Mouse (Mus musculus): ENCODE data around the gene Cd80. TPM values are rescaled to one million over a fixed set of nuclear protein-coding genes. Genes with fewer than 3 reads are reported as not detected.
"Not testable (repeated sequence)": the region's sequence is repeated elsewhere in the genome, so short reads cannot be mapped to it uniquely, and the experiment has no call there.

The Cd80 gene
- polyA plus RNA-seq, 1 experiment: 1.8 TPM

DNA sequence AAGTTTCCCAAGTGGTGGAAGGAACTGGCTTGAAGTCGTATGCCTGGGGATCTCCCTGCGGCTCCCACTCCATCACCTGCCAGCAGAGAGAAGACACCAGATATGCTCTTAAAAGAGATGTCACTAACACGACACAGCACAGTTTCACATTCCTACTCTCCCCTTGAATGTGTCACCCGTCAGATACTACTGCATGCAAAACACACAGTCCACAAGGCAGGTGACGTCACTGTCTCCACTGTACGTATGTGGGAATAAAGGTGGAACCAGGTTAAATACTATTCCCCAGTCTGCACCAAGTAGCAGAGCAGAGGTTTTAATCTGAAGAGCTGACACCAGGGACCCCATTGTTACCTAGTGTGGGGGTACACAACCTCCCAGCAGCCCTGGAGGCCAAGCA, 15.0 kb upstream of the Cd80 start:
- Histone ChIP-seq H3K4me1 (ENCODE audit: control insufficient read depth, insufficient read depth, insufficient read length) (no peaks in the 10 kb centered on the region), H3K36me3 (ENCODE audit: control insufficient read depth, insufficient read depth, low read length) (peaks cover 7% of the 10 kb centered on the region), H3K27ac (ENCODE audit: insufficient read depth, low read length) (no peak overlapping the region), H3K27me3 (ENCODE audit: control insufficient read depth, insufficient read depth, low read length) (no peaks in the 10 kb centered on the region), H3K4me3 (ENCODE audit: extremely low read depth, insufficient read depth, insufficient read length) (no peak overlapping the region)
- WGBS: 83% methylated on average over 6 of the region's 6 CpGs
- TF ChIP-seq CTCF (IDR thresholded peaks at IDR 0.05; ENCODE audit: extremely low read depth, insufficient read depth, insufficient read length, insufficient replicate concordance): no peak
- no peak for TF ChIP-seq POLR2A (IDR thresholded peaks at IDR 0.05; ENCODE audit: low read depth, low read length)
- DNase-seq (ENCODE audit: low read depth in 1 of 2, low spot score in 2 of 2): no peak

- 72% methylated on average over 5 of the region's 5 CpGs for WGBS
- DNase-seq (ENCODE audit: low read depth in 1 of 2, low spot score in 2 of 2): no peak
- H3K36me3 ChIP-seq (ENCODE audit: control insufficient read depth, insufficient read depth, low read length): peaks cover 13% of the 10 kb centered on the region
- H3K4me3 ChIP-seq (ENCODE audit: extremely low read depth, insufficient read depth, insufficient read length): no peak overlapping the region
- no peak for TF ChIP-seq POLR2A (IDR thresholded peaks at IDR 0.05; ENCODE audit: low read depth, low read length)
- TF ChIP-seq CTCF (IDR thresholded peaks at IDR 0.05; ENCODE audit: extremely low read depth, insufficient read depth, insufficient read length, insufficient replicate concordance): no peak
- H3K27me3 ChIP-seq (ENCODE audit: control insufficient read depth, insufficient read depth, low read length): no peaks in the 10 kb centered on the region
- no peaks in the 10 kb centered on the region for H3K4me1 ChIP-seq (ENCODE audit: control insufficient read depth, insufficient read depth, insufficient read length)
- H3K27ac ChIP-seq (ENCODE audit: insufficient read depth, low read length): no peak overlapping the region
These were observed 13.8 kb upstream of the Cd80 start for GRCm38 (mm10) chr16:38441611-38442010.

- H3K4me1 ChIP-seq (ENCODE audit: control insufficient read depth, insufficient read depth, insufficient read length): no peaks in the 10 kb centered on the region
- no peak for TF ChIP-seq POLR2A (IDR thresholded peaks at IDR 0.05; ENCODE audit: low read depth, low read length)
- TF ChIP-seq CTCF (IDR thresholded peaks at IDR 0.05; ENCODE audit: extremely low read depth, insufficient read depth, insufficient read length, insufficient replicate concordance): no peak
- H3K36me3 ChIP-seq (ENCODE audit: control insufficient read depth, insufficient read depth, low read length): peaks cover 18% of the 10 kb centered on the region
- no peaks in the 10 kb centered on the region for H3K27me3 ChIP-seq (ENCODE audit: control insufficient read depth, insufficient read depth, low read length)
- DNase-seq (ENCODE audit: low read depth in 1 of 2, low spot score in 2 of 2): no peak
- 85% methylated on average over 8 of the region's 8 CpGs for WGBS
- no peak overlapping the region for H3K27ac ChIP-seq (ENCODE audit: insufficient read depth, low read length)
- H3K4me3 ChIP-seq (ENCODE audit: extremely low read depth, insufficient read depth, insufficient read length): no peak overlapping the region
These were observed 13.1 kb upstream of the Cd80 start for GRCm38 (mm10) chr16:38442216-38442615.

DNA sequence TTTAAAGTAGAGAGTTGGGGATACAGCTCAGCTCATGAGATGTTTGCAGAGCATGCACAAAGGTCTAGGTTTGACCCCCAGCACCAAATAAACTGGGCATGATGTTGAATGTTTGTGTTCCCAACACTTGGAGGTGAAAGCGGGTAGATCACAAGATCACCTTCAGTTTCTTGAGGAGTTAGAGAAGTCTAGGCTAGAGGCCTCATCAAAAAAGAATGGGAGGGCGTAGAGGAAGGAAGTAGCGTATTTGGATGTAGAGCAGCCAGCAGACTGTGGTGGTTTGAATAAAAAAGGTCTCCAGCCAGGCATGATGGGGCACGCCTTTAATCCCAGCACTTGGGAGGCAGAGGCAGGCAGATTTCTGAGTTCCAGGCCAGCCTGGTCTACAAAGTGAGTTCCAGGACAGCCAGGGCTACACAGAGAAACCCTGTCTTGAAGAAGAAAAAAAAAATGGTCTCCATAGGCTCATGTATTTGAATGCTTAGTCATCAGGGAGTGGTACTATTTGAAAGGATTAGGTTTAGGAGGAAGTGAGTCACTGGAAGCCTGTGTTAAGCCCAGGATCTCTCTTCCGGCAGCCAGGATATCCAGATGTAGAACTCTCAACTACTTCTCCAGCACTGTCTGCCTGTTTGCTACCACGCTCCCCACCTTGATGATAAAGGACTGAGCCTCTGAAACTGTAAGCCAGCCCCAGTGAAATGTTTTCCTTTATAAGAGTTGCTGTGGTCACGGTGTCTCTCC, 11.5 kb upstream of the Cd80 start:
- Histone ChIP-seq H3K36me3 (ENCODE audit: control insufficient read depth, insufficient read depth, low read length) (peaks cover 20% of the 10 kb centered on the region), H3K4me1 (ENCODE audit: control insufficient read depth, insufficient read depth, insufficient read length) (no peaks in the 10 kb centered on the region), H3K27ac (ENCODE audit: insufficient read depth, low read length) (no peak overlapping the region), H3K4me3 (ENCODE audit: extremely low read depth, insufficient read depth, insufficient read length) (no peak overlapping the region), H3K27me3 (ENCODE audit: control insufficient read depth, insufficient read depth, low read length) (no peaks in the 10 kb centered on the region)
- no peak for DNase-seq (ENCODE audit: low read depth in 1 of 2, low spot score in 2 of 2)
- WGBS: 88% methylated on average over 7 of the region's 7 CpGs
- TF ChIP-seq CTCF (IDR thresholded peaks at IDR 0.05; ENCODE audit: extremely low read depth, insufficient read depth, insufficient read length, insufficient replicate concordance) (no peak), POLR2A (IDR thresholded peaks at IDR 0.05; ENCODE audit: low read depth, low read length) (no peak)

DNA sequence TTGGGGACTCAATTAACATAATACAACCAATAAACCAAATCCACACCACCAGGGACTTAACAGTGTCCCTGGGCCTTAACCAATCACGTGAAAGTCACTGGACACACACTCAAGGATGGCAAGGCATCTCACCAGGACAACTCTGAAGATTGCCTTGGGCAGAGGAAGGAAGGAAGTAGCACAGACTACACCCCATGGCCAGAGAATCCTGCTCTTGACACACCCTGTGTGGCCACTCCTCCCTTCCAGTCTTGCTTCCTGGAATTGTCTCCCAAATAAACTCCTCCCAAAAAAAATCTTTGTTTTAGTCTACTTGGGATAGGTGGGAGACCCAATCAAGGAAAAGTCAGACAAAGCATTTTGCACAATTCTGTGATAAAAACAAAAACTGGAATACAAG, 10.3 kb upstream of the Cd80 start:
- peaks cover 22% of the 10 kb centered on the region for H3K36me3 ChIP-seq (ENCODE audit: control insufficient read depth, insufficient read depth, low read length)
- WGBS: 94% methylated on average over 1 of the region's 1 CpGs
- no peak for DNase-seq (ENCODE audit: low read depth in 1 of 2, low spot score in 2 of 2)

GRCm38 (mm10) chr16:38445576-38445975, 9.8 kb upstream of the Cd80 start:
- H3K4me1 ChIP-seq (ENCODE audit: control insufficient read depth, insufficient read depth, insufficient read length): no peaks in the 10 kb centered on the region
- 95% methylated on average over 20 of the region's 20 CpGs for WGBS

More for the DNA sequence above, 10.3 kb upstream of the Cd80 start:
- Histone ChIP-seq H3K4me3 (ENCODE audit: extremely low read depth, insufficient read depth, insufficient read length) (no peak overlapping the region), H3K27me3 (ENCODE audit: control insufficient read depth, insufficient read depth, low read length) (no peaks in the 10 kb centered on the region), H3K27ac (ENCODE audit: insufficient read depth, low read length) (no peak overlapping the region), H3K4me1 (ENCODE audit: control insufficient read depth, insufficient read depth, insufficient read length) (no peaks in the 10 kb centered on the region)
- no peak for TF ChIP-seq CTCF (IDR thresholded peaks at IDR 0.05; ENCODE audit: extremely low read depth, insufficient read depth, insufficient read length, insufficient replicate concordance)
- no peak for TF ChIP-seq POLR2A (IDR thresholded peaks at IDR 0.05; ENCODE audit: low read depth, low read length)

DNA sequence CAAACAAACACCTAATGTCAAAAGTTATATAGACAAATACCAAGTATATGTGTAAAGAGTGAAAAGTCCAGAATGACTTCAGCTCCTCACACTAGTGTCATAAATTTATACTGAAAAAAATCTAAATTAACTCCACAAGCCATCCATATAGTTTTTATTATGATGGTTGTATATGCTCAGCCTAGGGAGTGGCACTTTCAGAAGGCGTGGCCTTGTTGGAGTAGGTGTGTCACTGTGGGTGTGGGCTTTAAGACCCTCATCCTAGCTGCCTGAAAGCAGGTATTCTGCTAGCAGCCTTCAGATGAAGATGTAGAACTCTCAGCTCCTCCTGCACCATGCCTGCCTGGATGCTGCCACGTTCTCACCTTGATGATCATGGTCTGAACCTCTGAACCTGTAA, 9.2 kb upstream of the Cd80 start:
- H3K27me3 ChIP-seq (ENCODE audit: control insufficient read depth, insufficient read depth, low read length); H3K27ac ChIP-seq (ENCODE audit: insufficient read depth, low read length); DNase-seq (ENCODE audit: low read depth in 1 of 2, low spot score in 2 of 2); H3K4me1 ChIP-seq (ENCODE audit: control insufficient read depth, insufficient read depth, insufficient read length); H3K4me3 ChIP-seq (ENCODE audit: extremely low read depth, insufficient read depth, insufficient read length): not testable (repeated sequence)
- 91% methylated on average over 2 of the region's 2 CpGs for WGBS
- H3K36me3 ChIP-seq (ENCODE audit: control insufficient read depth, insufficient read depth, low read length): peaks cover 24% of the 10 kb centered on the region

More at GRCm38 (mm10) chr16:38445576-38445975, 9.8 kb upstream of the Cd80 start:
- peaks cover 24% of the 10 kb centered on the region for H3K36me3 ChIP-seq (ENCODE audit: control insufficient read depth, insufficient read depth, low read length)
- DNase-seq (ENCODE audit: low read depth in 1 of 2, low spot score in 2 of 2): no peak
- no peak for TF ChIP-seq CTCF (IDR thresholded peaks at IDR 0.05; ENCODE audit: extremely low read depth, insufficient read depth, insufficient read length, insufficient replicate concordance)
- no peak for TF ChIP-seq POLR2A (IDR thresholded peaks at IDR 0.05; ENCODE audit: low read depth, low read length)
- H3K27me3 ChIP-seq (ENCODE audit: control insufficient read depth, insufficient read depth, low read length): no peaks in the 10 kb centered on the region
- H3K27ac ChIP-seq (ENCODE audit: insufficient read depth, low read length): no peak overlapping the region
- H3K4me3 ChIP-seq (ENCODE audit: extremely low read depth, insufficient read depth, insufficient read length): no peak overlapping the region

Data from spleen, adult 2 months (tissue).